In genomic region chr17:33817969-33818643, GRCm38 (mm10) we compare ENCODE assay signal across 8 mouse cellular contexts. TPM values are rescaled to one million over a fixed set of nuclear protein-coding genes. Genes with fewer than 3 reads are reported as not detected.
A peak's percentile ranks its signal among the peaks of the same experiment; 100 is the strongest.
DNase-seq lines count a peak whose midpoint lies in the region; ATAC-seq and TF ChIP-seq lines count a peak whose summit lies in the region.

No protein-coding gene starts in this region.

- H3K36me3 ChIP-seq in heart, embryonic 11.5 days (ENCODE audit: control insufficient read depth, insufficient read depth, low read length): peaks cover 19% of the 10 kb centered on the region
- peaks cover 45 to 75% of the 10 kb centered on the region in 2 experiments for H3K36me3 ChIP-seq in CH12.LX (replicated peaks in 1 of 2; ENCODE audit: control insufficient read depth in 1 of 2, insufficient read depth in 1 of 2, low read length in 1 of 2)
- peaks cover 49% of the 10 kb centered on the region for H3K36me3 ChIP-seq in liver, embryonic 12.5 days
- peaks cover 14% of the 10 kb centered on the region for H3K36me3 ChIP-seq in stomach, embryonic 16.5 days (ENCODE audit: control insufficient read depth, insufficient read depth, low read length)

- no peak for TF ChIP-seq CTCF in CH12.LX (conservative IDR thresholded peaks at IDR 0.05 in 1 of 2, IDR thresholded peaks at IDR 0.05 in 1 of 2; ENCODE audit: low read depth in 2 of 2, low read length in 2 of 2)

- peak overlapping the region; percentile 77 for H3K9ac ChIP-seq in heart, embryonic 11.5 days (ENCODE audit: low read depth, low read length)
- H3K9ac ChIP-seq in CH12.LX (ENCODE audit: insufficient read depth, low read depth): peak overlapping the region; percentile 52
- peak overlapping the region; percentile 88 for H3K9ac ChIP-seq in liver, embryonic 12.5 days
- peak overlapping the region; percentile 82 for H3K9ac ChIP-seq in stomach, embryonic 16.5 days (ENCODE audit: low read length)

- dilution Hi-C loops in CH12.LX (cut with MboI; ENCODE audit: extremely low pct_ligation_motif_present, extremely low pct_unique_long_range_greater_than_20kb, low sequenced_read_pairs): no loop called here

- WGBS in heart, embryonic 11.5 days (ENCODE audit: insufficient replicate concordance): 17% methylated on average over 33 of the region's 33 CpGs
- WGBS in liver, embryonic 12.5 days (ENCODE audit: insufficient replicate concordance): 20% methylated on average over 33 of the region's 33 CpGs
- 20% methylated on average over 33 of the region's 33 CpGs for WGBS in stomach, embryonic 16.5 days

- in situ Hi-C loops in CH12.LX (cut with MboI; ENCODE audit: low pct_ligation_motif_present, low pct_unique_long_range_greater_than_20kb, low sequenced_read_pairs): no loop called here

- DNase-seq in heart, postnatal 4 days: no peak
- no peak for DNase-seq in CH12.LX (ENCODE audit: extremely low read depth)
- no peak for DNase-seq in cerebellum, postnatal 4 days (ENCODE audit: low spot score in 2 of 2)
- DNase-seq in gastrocnemius, postnatal 10 days: no peak

- no peak for TF ChIP-seq EP300 in CH12.LX (IDR thresholded peaks at IDR 0.05; ENCODE audit: low read length)

- peaks cover 5% of the 10 kb centered on the region for H3K27me3 ChIP-seq in heart, embryonic 11.5 days (ENCODE audit: control insufficient read depth, insufficient read depth, low read length)
- H3K27me3 ChIP-seq in CH12.LX (replicated peaks): no peaks in the 10 kb centered on the region
- peaks cover 2% of the 10 kb centered on the region for H3K27me3 ChIP-seq in liver, embryonic 12.5 days (replicated peaks)
- H3K27me3 ChIP-seq in stomach, embryonic 16.5 days (ENCODE audit: control insufficient read depth, insufficient read depth, low read length): no peaks in the 10 kb centered on the region

- peak overlapping the region; percentile 60; the same call in 1 of the 2 replicates for H3K27ac ChIP-seq in heart, embryonic 11.5 days (ENCODE audit: low read depth, low read length)
- peak overlapping the region; percentile 41 for H3K27ac ChIP-seq in CH12.LX (ENCODE audit: insufficient read depth, low read depth)
- H3K27ac ChIP-seq in liver, embryonic 12.5 days: peak overlapping the region; percentile 84
- peak overlapping the region; percentile 84 for H3K27ac ChIP-seq in stomach, embryonic 16.5 days (ENCODE audit: low read length)

- no peak for TF ChIP-seq RAD21 in CH12.LX (IDR thresholded peaks at IDR 0.05; ENCODE audit: low read depth, low read length)

- H3K9me3 ChIP-seq in heart, embryonic 11.5 days (replicated peaks; ENCODE audit: control insufficient read depth, low read length): no peaks in the 10 kb centered on the region
- peaks cover 7% of the 10 kb centered on the region for H3K9me3 ChIP-seq in CH12.LX (replicated peaks; ENCODE audit: low read length)
- no peaks in the 10 kb centered on the region for H3K9me3 ChIP-seq in liver, embryonic 12.5 days (replicated peaks)
- H3K9me3 ChIP-seq in stomach, embryonic 16.5 days (replicated peaks; ENCODE audit: control insufficient read depth, low read length): no peaks in the 10 kb centered on the region

- peak; percentile 35 for ATAC-seq in heart, embryonic 11.5 days (replicated peaks; ENCODE audit: insufficient number of reproducible peaks, low FRiP score, low TSS enrichment)
- peak; percentile 3; the same call in 1 of the 2 replicates for ATAC-seq in erythroid progenitor cell, adult 5-6 weeks (replicated peaks; ENCODE audit: low FRiP score, poor library complexity, severe bottlenecking)
- ATAC-seq in liver, embryonic 12.5 days: no peak; the same call in 1 of the 2 replicates
- peak; percentile 30; the same call in 1 of the 2 replicates for ATAC-seq in stomach, embryonic 16.5 days (ENCODE audit: insufficient read depth, low FRiP score)

- peak overlapping the region; percentile 92 for H3K4me2 ChIP-seq in heart, embryonic 11.5 days
- peak overlapping the region; percentile 47 for H3K4me2 ChIP-seq in CH12.LX (ENCODE audit: insufficient read depth, low read depth, poor library complexity, severe bottlenecking)
- H3K4me2 ChIP-seq in liver, embryonic 12.5 days: peak overlapping the region; percentile 98
- H3K4me2 ChIP-seq in stomach, embryonic 16.5 days (ENCODE audit: low read depth, low read length): peak overlapping the region; percentile 89

- peaks cover 19% of the 10 kb centered on the region for H3K79me2 ChIP-seq in CH12.LX (replicated peaks; ENCODE audit: control insufficient read depth, extremely low read depth, insufficient read depth, poor library complexity, severe bottlenecking)

- TF ChIP-seq POLR2A in CH12.LX (IDR thresholded peaks at IDR 0.05; ENCODE audit: low read depth, low read length): no peak; the same call in 1 of the 2 replicates

- peak overlapping the region; percentile 61 for H3K4me3 ChIP-seq in heart, embryonic 11.5 days (ENCODE audit: low read depth, low read length)
- H3K4me3 ChIP-seq in CH12.LX (replicated peaks in 1 of 3; ENCODE audit: low read depth in 2 of 3, low read length in 2 of 3, poor library complexity in 1 of 3): peak overlapping the region in 1 of 3 experiments; percentile 48
- H3K4me3 ChIP-seq in liver, embryonic 12.5 days: peak overlapping the region; percentile 69
- H3K4me3 ChIP-seq in stomach, embryonic 16.5 days (replicated peaks; ENCODE audit: low read length): peak overlapping the region; percentile 55

- peaks cover 10% of the 10 kb centered on the region for H3K4me1 ChIP-seq in heart, embryonic 11.5 days (ENCODE audit: control insufficient read depth, insufficient read depth, low read length)
- H3K4me1 ChIP-seq in CH12.LX (ENCODE audit: control insufficient read depth in 1 of 2, insufficient read depth in 2 of 2): peaks cover 12 to 35% of the 10 kb centered on the region in 2 experiments
- H3K4me1 ChIP-seq in liver, embryonic 12.5 days: peaks cover 50% of the 10 kb centered on the region
- H3K4me1 ChIP-seq in stomach, embryonic 16.5 days (ENCODE audit: control insufficient read depth, insufficient read depth, low read length): peaks cover 18% of the 10 kb centered on the region

RNA-seq across cellular contexts. Expression of gene Rps28, which starts 6.3 kb away (rescaled TPM):
- 654 and 701 TPM in 2 replicates for polyA plus RNA-seq in heart, embryonic 11.5 days (2014; fragmentation: Nextera tagmentation; extraction: Ambion mirVana)
- 1,000 to 10,000 TPM; 1,097 to 1,179 TPM for total RNA-seq in heart, postnatal 4 days (2021)
- total RNA-seq in CH12.LX (2012; rRNA removed) (4,496 and 4,575 TPM in 2 replicates), CH12.LX (2014; rRNA removed) (696 and 765 TPM in 2 replicates)
- polyA plus RNA-seq in CH12.LX (2012; ENCODE audit: insufficient read length, low read depth): 782 and 837 TPM in 2 replicates
- total RNA-seq in erythroid progenitor cell, adult 5-6 weeks (2015; ENCODE audit: low replicate concordance): 383 and 392 TPM in 2 replicates
- 429 and 508 TPM in 2 replicates for total RNA-seq in erythroid progenitor cell, adult 5-6 weeks (2017; ENCODE audit: low replicate concordance)
- polyA plus RNA-seq in liver, embryonic 12.5 days (2016; fragmentation: Nextera tagmentation; extraction: Ambion mirVana): 689 and 715 TPM in 2 replicates
- polyA plus RNA-seq in stomach, embryonic 16.5 days (2015; fragmentation: Nextera tagmentation; extraction: Ambion mirVana): 740 and 935 TPM in 2 replicates
- 1,000 to 10,000 TPM; 1,176 to 1,238 TPM for total RNA-seq in gastrocnemius, postnatal 10 days (2021)

RNA-seq across cellular contexts. Expression of gene Ndufa7, which starts 6.3 kb away (rescaled TPM):
- 457 and 481 TPM in 2 replicates for polyA plus RNA-seq in heart, embryonic 11.5 days (2014; fragmentation: Nextera tagmentation; extraction: Ambion mirVana)
- 100 to 1,000 TPM; 423 to 447 TPM for total RNA-seq in heart, postnatal 4 days (2021)
- total RNA-seq in CH12.LX (2012; rRNA removed): 316 and 364 TPM in 2 replicates
- 168 and 194 TPM in 2 replicates for total RNA-seq in CH12.LX (2014; rRNA removed)
- polyA plus RNA-seq in CH12.LX (2012; ENCODE audit: insufficient read length, low read depth): 153 and 164 TPM in 2 replicates
- 95.5 and 109 TPM in 2 replicates for total RNA-seq in erythroid progenitor cell, adult 5-6 weeks (2015; ENCODE audit: low replicate concordance)
- 42.4 and 46.1 TPM in 2 replicates for total RNA-seq in erythroid progenitor cell, adult 5-6 weeks (2017; ENCODE audit: low replicate concordance)
- polyA plus RNA-seq in liver, embryonic 12.5 days (2016; fragmentation: Nextera tagmentation; extraction: Ambion mirVana): 296 and 311 TPM in 2 replicates
- 442 and 446 TPM in 2 replicates for polyA plus RNA-seq in stomach, embryonic 16.5 days (2015; fragmentation: Nextera tagmentation; extraction: Ambion mirVana)
- total RNA-seq in gastrocnemius, postnatal 10 days (2021): 100 to 1,000 TPM; 322 to 360 TPM

RNA-seq across cellular contexts. Expression of gene Kank3, which starts 7.8 kb away (rescaled TPM):
- polyA plus RNA-seq in heart, embryonic 11.5 days (2014; fragmentation: Nextera tagmentation; extraction: Ambion mirVana): 30.1 and 43.2 TPM in 2 replicates
- 10 to 100 TPM; 57.5 to 58.5 TPM for total RNA-seq in heart, postnatal 4 days (2021)
- total RNA-seq in CH12.LX (2012; rRNA removed) (10.8 and 15.7 TPM in 2 replicates), CH12.LX (2014; rRNA removed) (0.50 and 0.81 TPM in 2 replicates)
- 0.78 and 1.8 TPM in 2 replicates for polyA plus RNA-seq in CH12.LX (2012; ENCODE audit: insufficient read length, low read depth)
- 5.0 TPM in 1 of 2 replicates, not detected in the other for total RNA-seq in erythroid progenitor cell, adult 5-6 weeks (2015; ENCODE audit: low replicate concordance)
- 2.7 TPM in 1 of 2 replicates, not detected in the other for total RNA-seq in erythroid progenitor cell, adult 5-6 weeks (2017; ENCODE audit: low replicate concordance)
- polyA plus RNA-seq in liver, embryonic 12.5 days (2016; fragmentation: Nextera tagmentation; extraction: Ambion mirVana): 12.6 and 13.2 TPM in 2 replicates
- 24.8 and 29.0 TPM in 2 replicates for polyA plus RNA-seq in stomach, embryonic 16.5 days (2015; fragmentation: Nextera tagmentation; extraction: Ambion mirVana)
- 10 to 100 TPM; 27.6 to 33.3 TPM for total RNA-seq in gastrocnemius, postnatal 10 days (2021)

RNA-seq across cellular contexts. Expression of gene Cd320, which starts 24.8 kb away (rescaled TPM):
- polyA plus RNA-seq in heart, embryonic 11.5 days (2014; fragmentation: Nextera tagmentation; extraction: Ambion mirVana): 60.8 and 63.9 TPM in 2 replicates
- total RNA-seq in heart, postnatal 4 days (2021): 10 to 100 TPM; 16.8 to 21.4 TPM
- total RNA-seq in CH12.LX (2012; rRNA removed): 53.7 and 57.1 TPM in 2 replicates
- 67.1 and 84.2 TPM in 2 replicates for total RNA-seq in CH12.LX (2014; rRNA removed)
- 45.3 and 50.9 TPM in 2 replicates for polyA plus RNA-seq in CH12.LX (2012; ENCODE audit: insufficient read length, low read depth)
- 2.9 TPM in 1 of 2 replicates, not detected in the other for total RNA-seq in erythroid progenitor cell, adult 5-6 weeks (2015; ENCODE audit: low replicate concordance)
- 0.39 TPM in 1 of 2 replicates, not detected in the other for total RNA-seq in erythroid progenitor cell, adult 5-6 weeks (2017; ENCODE audit: low replicate concordance)
- polyA plus RNA-seq in liver, embryonic 12.5 days (2016; fragmentation: Nextera tagmentation; extraction: Ambion mirVana): 22.2 and 24.1 TPM in 2 replicates
- polyA plus RNA-seq in stomach, embryonic 16.5 days (2015; fragmentation: Nextera tagmentation; extraction: Ambion mirVana): 52.0 and 54.0 TPM in 2 replicates
- total RNA-seq in gastrocnemius, postnatal 10 days (2021): 10 to 100 TPM; 15.0 to 16.5 TPM

RNA-seq across cellular contexts. Expression of gene Angptl4, which starts 36.5 kb away (rescaled TPM):
- polyA plus RNA-seq in heart, embryonic 11.5 days (2014; fragmentation: Nextera tagmentation; extraction: Ambion mirVana): 7.6 and 10.5 TPM in 2 replicates
- 10 to 100 TPM; 29.1 to 35.0 TPM for total RNA-seq in heart, postnatal 4 days (2021)
- total RNA-seq in CH12.LX (2012; rRNA removed) (8.0 and 9.4 TPM in 2 replicates), CH12.LX (2014; rRNA removed) (11.7 and 12.2 TPM in 2 replicates)
- polyA plus RNA-seq in CH12.LX (2012; ENCODE audit: insufficient read length, low read depth): 6.3 and 6.8 TPM in 2 replicates
- 0.36 and 0.84 TPM in 2 replicates for total RNA-seq in erythroid progenitor cell, adult 5-6 weeks (2015; ENCODE audit: low replicate concordance)
- 0.77 TPM in 1 of 2 replicates, not detected in the other for total RNA-seq in erythroid progenitor cell, adult 5-6 weeks (2017; ENCODE audit: low replicate concordance)
- polyA plus RNA-seq in liver, embryonic 12.5 days (2016; fragmentation: Nextera tagmentation; extraction: Ambion mirVana): 17.3 and 21.0 TPM in 2 replicates
- polyA plus RNA-seq in stomach, embryonic 16.5 days (2015; fragmentation: Nextera tagmentation; extraction: Ambion mirVana): 25.8 and 30.7 TPM in 2 replicates
- total RNA-seq in gastrocnemius, postnatal 10 days (2021): 10 to 100 TPM; 22.7 to 36.0 TPM

Comparison
In these comparisons a context has a peak if more than half of its experiments do, and no peak if none do; other contexts are left out.
1. H3K4me2 ChIP-seq: peak in every context shown above with its lines; median percentile 98 in liver, embryonic 12.5 days; 92 in heart, embryonic 11.5 days; 89 in stomach, embryonic 16.5 days; 47 in CH12.LX.